Mouse (Mus musculus) small intestine, adult 2 months (tissue): Measurements from ENCODE around the gene Socs1.

ENCODE experiments used
- CTCF ChIP-seq: fragments of 200-500 bp; IDR thresholded peaks from 2 replicates; pipeline ENCODE4 v1.5.1; 2012; ENCODE audit warnings: low read depth, mild to moderate bottlenecking, control low read depth, inconsistent platforms, low read length, moderate library complexity, mixed read lengths; ENCODE audit not compliant: insufficient replicate concordance, insufficient read length; ENCODE audit errors: extremely low read depth
- POLR2A ChIP-seq: fragments of 200-500 bp; IDR thresholded peaks from 2 replicates; pipeline ENCODE4 v1.6.1; 2012; ENCODE audit warnings: low read depth, mild to moderate bottlenecking, control low read depth, inconsistent platforms, low read length, moderate library complexity

- no peak for TF ChIP-seq CTCF
- no peak; the same call in 1 of the 2 replicates for TF ChIP-seq POLR2A
These were observed 1.6 kb upstream of the Socs1 start for GRCm38 (mm10) chr16:10786782-10787547.
